Mouse (Mus musculus) common myeloid progenitor, adult 5-6 weeks (primary cell): ENCODE measurements at regions not wholly inside any gene's neighbourhood (a gene's known extent, or its start where the extent isn't known, plus 50 kb on each side); places are given as distances from the start of the nearest gene placed in this dataset.

ENCODE experiments used
- ATAC-seq: replicated peaks from 2 replicates; pipeline ENCODE4 v1.8.0; 2016; ENCODE audit warnings: low read depth, mild to moderate bottlenecking, moderate TSS enrichment, inconsistent platforms; ENCODE audit not compliant: poor library complexity, severe bottlenecking

- no peak for ATAC-seq
Measured at GRCm38 (mm10) chr4:55984026-55984425, 451.8 kb upstream of the Klf4 start.

- ATAC-seq, result no peak
Measured at GRCm38 (mm10) chr4:55978539-55978938, 446.3 kb upstream of the Klf4 start.

DNA sequence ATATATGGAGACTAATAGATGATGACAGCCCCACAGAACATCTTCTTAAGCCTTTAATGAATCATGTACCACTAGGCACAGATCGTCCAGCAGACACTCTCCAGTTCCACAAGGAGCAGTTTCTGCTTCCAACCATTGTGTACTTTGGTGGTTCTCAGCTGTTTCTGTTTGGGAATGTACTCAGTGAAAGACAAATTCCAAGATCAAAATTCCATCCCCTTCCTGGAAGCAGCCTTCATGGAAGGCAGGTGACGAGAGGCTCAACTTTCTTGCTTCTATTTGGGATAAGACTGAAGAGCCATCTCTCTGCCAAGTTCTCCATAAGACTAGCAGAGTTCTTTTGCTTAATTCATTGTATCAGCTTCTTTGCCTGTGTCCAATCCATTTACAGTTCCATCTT, 444.0 kb upstream of the Klf4 start:
- no peak for ATAC-seq

DNA sequence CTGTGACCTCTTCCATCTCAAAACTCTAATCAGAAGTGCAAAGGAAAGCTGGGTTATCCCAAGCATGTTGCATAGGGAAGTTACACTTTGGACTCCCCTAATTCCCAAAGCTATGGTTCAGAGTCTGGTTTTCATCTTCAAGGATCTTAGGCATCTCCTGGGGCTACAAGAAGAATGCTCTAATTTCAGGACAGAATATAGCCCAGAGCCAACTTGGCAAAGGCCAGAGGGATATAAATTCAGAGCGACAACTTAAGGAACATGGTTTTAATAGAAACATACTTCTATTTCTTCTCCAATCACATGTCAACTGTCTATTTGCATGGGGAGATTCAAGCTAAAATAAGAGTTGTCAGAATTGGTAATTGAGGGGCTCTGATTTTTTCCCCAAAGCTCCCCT, 441.4 kb upstream of the Klf4 start:
- no peak for ATAC-seq

DNA sequence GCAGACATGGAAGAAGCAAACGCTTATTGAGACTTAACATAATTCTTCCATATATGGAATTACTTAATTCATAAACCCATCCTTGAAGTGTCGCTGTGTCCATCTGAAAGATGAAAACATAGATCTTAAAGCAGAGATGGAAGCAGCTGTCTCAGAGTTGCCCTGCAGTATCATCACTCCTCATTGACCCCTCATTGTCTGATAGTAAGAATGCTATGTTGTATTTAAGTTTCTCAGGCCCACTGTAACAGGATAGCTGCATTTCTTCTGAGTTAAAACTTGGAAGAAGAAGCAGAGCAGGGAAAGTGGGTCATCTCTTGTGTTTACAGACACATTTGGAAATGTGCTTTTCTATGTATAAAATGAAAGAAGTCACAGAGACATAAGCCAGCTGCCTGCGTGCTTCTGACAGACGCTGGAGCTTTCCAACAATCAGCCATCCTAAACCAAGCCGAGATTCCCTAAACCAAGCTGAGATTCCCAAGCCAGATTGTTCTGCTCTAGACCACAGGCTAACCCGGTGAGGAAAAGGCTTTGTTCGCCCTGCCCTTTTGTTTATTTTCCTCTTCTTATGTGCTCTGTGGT, 440.1 kb upstream of the Klf4 start:
- ATAC-seq, result no peak

- 0 out of 2 replicates have a peak, but pooled peaks have one; percentile 22 for ATAC-seq
Measured at GRCm38 (mm10) chr4:55960063-55960462, 427.8 kb upstream of the Klf4 start.

- no peak for ATAC-seq
Measured at GRCm38 (mm10) chr4:55953701-55954100, 421.4 kb upstream of the Klf4 start.

DNA sequence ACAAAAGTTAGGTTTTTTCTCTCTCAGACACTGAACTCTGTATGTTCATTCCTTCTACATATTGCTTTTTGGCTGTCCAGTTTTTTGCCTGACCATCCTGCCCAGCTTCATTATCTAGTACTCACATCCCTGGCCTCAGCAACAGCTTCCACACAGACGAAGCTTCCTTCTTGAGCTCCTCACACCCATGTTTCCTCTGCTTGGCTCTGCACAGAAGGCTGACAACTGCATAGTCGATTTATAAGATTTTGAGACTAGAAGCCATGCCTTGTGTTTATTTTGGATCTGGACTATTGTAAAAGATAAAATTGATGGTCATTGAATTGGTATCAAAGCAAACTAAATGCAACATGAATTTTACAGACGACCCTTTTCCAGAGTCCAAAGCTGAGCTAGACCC, 420.0 kb upstream of the Klf4 start:
- no peak for ATAC-seq

- ATAC-seq, result no peak
Measured at GRCm38 (mm10) chr4:55941423-55941822, 409.2 kb upstream of the Klf4 start.

DNA sequence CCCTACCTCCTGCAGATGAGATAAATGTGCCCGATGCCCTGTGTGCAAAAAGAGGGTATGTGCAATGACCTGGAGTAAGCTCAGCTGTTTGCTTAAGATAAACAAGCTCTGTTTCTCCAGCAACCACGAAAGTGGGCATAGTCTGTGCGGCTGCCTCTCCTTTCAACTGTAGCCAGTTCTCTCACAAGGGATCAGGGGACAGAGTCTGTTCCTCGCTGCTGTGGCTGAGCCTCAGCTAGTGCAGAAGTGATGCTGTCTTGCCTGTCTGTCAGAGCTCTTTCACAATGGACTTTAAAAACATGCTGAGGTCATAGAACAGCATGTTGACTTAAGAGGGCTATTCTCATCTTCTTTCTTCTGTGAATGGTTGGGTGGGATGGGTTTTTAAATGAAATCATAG, 406.1 kb upstream of the Klf4 start:
- no peak for ATAC-seq

GRCm38 (mm10) chr4:55937833-55938232, 405.6 kb upstream of the Klf4 start:
- ATAC-seq, result no peak

GRCm38 (mm10) chr4:55929141-55929782, 397.0 kb upstream of the Klf4 start:
- ATAC-seq, result no peak

- no peak for ATAC-seq
Measured at GRCm38 (mm10) chr4:55928670-55929069, 396.4 kb upstream of the Klf4 start.

DNA sequence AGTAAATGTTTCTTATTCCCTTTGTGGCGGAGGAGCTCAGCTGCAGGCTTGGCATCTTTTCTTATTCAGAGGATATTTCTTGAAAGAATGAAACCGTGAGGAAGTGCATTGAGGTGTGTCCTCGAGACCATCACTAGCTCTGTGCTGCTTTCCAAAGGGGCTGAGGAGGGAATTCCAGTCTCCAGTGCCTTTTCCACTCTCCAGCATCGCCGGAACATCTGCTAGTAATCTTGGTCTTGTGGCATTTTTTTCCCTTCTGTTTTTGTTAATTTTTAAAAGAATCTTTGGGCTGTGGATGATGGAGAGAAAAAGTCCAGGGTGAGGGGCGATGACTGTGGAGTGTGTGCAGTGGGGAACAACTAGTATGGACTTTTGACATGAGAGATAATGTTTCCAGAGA, 395.9 kb upstream of the Klf4 start:
- no peak for ATAC-seq

DNA sequence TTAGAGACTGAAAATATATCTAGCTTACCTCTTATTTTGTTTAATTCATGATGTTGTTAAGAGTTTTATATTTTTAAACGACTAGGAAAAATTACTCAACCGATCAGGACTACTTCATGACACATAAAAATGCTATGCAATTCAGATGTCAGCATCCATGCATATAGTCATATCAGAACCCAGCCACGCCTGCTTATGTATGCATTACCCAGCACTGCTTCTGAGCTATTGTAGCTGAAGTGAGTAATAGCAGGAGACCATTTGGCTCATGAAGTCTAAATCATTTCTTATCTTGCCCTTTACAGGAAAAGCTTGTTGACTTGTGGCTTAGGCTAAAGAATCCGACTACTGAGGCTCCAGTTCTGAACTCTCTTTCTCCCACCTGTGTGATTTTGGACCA, 395.1 kb upstream of the Klf4 start:
- no peak for ATAC-seq

- ATAC-seq, result no peak
Measured at GRCm38 (mm10) chr4:55924974-55925373, 392.7 kb upstream of the Klf4 start.

DNA sequence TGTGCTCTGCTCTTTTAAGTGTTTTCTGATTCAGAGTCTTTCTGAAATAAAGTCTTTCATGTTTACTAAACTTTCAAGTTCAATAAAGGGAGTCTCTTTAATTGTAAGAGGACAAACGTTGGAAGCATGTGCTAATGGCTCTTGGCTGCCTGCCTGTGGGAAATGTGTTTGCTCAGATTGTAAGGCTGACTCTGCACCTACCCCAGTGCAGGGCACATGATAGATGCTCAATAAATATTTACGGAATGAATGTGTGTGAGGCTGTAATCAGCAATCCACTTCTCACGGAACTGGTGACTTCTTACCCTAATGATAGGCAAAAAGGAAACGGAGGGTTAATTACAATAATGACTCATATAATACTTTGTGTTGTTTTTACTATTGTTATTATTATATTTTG, 389.0 kb upstream of the Klf4 start:
- ATAC-seq, result no peak

- ATAC-seq, result no peak
Measured at GRCm38 (mm10) chr4:55894116-55894885, 362.0 kb upstream of the Klf4 start.

DNA sequence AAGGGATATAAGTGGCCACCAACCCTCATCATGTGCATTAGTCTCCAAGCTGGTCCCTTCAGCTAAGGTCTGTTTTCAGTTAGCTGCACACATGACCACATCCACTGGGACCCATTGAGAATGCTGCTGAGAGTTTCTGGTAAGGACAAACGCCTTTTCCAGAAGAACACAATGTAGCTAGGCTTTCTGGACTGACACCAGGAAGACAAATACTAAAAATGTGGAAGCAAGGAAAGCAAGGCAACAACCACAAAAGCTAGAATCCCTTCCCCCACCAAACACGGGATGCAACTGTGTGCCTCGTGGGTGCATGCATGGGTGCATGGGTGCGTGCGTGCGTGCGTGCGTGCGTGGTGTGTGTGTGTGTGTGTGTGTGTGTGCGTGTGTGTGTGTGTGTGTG, 359.4 kb upstream of the Klf4 start:
- no peak for ATAC-seq

DNA sequence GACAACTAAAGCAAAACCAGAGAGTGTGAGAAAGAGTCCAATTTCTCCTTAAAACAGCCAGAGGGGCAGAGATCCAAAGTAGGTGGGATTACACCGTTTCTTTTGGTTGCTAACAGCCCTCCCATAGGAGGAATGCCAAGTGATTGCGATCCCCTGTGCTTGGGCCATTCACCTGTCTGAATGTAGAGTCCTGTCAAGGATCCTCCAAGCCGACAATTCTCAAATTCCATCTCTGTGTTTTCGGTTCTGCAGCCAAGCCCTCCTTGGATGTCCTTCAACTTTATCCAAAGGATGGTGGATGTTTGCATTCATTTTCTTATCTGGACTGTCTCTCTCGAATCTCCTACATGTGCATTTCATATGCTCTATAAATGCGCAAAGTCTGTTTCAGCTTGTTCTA, 355.3 kb upstream of the Klf4 start:
- ATAC-seq, result no peak

GRCm38 (mm10) chr4:55882541-55882940, 350.3 kb upstream of the Klf4 start:
- no peak for ATAC-seq

DNA sequence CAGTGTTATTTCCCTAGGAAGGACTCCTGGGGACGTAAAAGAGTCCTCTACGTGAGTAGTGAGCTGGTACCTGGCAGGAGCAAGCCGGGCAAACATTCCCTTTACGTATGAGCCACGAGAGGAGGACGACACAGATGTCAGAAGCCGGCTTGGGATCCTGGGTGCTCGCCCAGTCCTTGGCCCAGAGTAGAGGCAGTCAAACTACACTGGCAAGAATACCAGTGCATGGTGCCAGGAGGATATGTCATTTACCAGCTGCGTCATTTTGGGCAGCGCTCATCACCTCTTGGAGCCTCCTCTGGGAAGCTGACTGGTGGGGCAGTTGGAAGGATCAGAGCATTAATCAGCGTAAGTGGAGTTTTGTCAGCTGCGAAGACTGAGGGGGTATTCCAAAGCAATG, 343.0 kb upstream of the Klf4 start:
- no peak for ATAC-seq
